Mouse (Mus musculus) liver (tissue): Measurements from ENCODE around the gene Acat3.
A peak's percentile ranks its signal among the peaks of the same experiment; 100 is the strongest.
"Not testable (repeated sequence)": the region's sequence is repeated elsewhere in the genome, so short reads cannot be mapped to it uniquely, and the experiment has no call there.

ENCODE experiments used
- DNase-seq: peaks from one replicate; pipeline ENCODE4 v3.0.0-alpha.2; 2020; ENCODE audit warnings: mixed read lengths

Gene Acat3

DNA sequence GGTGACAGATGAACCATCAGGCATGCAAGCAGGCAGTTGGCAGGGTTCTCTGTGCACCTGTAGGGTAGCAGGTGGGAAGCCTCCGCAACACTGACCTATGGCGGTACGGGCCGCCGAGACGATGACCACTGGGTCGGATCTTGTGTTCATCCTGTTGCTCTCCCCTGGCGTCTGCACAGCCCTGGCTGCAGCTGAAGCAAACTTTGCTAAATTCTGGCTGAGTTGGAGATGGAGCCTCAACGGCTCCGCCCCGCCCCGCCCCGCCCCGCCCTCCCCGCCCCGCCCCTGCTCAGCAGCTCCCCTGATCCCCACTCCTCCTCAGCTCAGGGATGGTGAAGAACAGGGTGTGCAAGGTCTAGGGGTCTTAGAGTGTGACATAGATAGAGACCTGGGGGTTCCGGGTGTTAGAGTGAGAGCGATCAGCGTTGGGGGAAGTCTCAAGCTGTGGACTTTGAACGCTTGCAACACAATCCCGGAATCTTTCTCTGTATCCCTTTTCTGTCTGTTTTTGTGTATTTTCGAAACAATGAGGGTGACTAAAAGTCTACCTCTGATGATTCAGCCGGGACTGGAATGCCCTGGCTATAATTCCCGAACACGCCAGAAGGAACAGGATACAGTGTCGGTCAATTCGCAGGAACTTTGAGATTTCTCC is at the start of gene Acat3:
TSS of gene Acat3 (minus strand) at position 450 of the 655 bp plus-strand sequence.
- peak; percentile 59 for DNase-seq

- DNase-seq: not testable (repeated sequence)
These were observed 47.7 kb upstream of the Acat3 start for GRCm38 (mm10) chr17:12988096-12988495.

GRCm38 (mm10) chr17:12983988-12984387 is 43.6 kb upstream of the Acat3 start:
- no peak for DNase-seq

GRCm38 (mm10) chr17:12978546-12978945 is 38.1 kb upstream of the Acat3 start:
- no peak for DNase-seq

GRCm38 (mm10) chr17:12973851-12974250 is 33.5 kb upstream of the Acat3 start:
- DNase-seq: no peak

DNA sequence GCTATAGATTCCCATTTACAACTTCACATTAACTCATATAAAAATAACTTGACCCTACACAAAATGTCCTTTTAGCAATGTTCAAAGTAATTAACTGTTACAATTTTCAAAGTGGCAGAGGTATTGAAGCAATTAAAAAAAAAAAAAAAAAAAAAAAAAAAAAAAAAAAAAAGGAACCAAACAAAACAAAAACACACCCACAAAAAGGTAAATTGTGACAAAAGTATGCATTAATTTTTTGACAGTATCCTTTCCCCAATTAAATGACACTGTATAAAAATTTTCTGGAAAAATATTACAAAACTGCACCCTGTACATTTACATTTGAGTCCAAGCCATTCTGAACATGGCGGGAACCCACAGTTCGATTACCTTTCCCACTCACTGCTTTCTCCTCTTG is 26.8 kb upstream of the Acat3 start:
- DNase-seq: no peak

DNA sequence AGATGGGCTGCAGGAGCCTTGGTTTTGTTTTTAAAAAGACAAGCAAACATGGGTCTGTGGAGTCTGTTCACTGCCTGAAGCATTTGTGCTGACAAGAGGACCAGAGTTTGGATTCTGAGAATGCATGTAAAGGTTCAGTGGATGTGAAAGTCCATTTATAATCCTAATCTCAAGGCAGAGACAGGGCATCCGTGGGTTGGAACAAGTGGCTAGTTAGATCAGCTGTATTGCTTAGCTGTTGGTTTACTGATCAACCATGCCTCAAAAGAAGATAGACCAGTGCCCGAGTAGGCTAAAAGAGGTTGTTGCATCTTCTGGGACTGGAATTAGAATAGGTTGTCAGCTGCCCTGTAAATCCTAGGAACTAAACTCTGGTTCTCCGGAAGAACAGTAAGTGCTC is 23.1 kb upstream of the Acat3 start:
- no peak for DNase-seq

- DNase-seq: peak; percentile 95
These were observed 20.0 kb upstream of the Acat3 start, which contains the start of gene Acat2 for GRCm38 (mm10) chr17:12960331-12960873. TSS of gene Acat2 (minus strand) at chr17:12960747.

- DNase-seq: not testable (repeated sequence)
These were observed 19.0 kb upstream of the Acat3 start for GRCm38 (mm10) chr17:12959377-12959776.

- no peak for DNase-seq
These were observed 16.3 kb upstream of the Acat3 start for GRCm38 (mm10) chr17:12956664-12957063.

DNA sequence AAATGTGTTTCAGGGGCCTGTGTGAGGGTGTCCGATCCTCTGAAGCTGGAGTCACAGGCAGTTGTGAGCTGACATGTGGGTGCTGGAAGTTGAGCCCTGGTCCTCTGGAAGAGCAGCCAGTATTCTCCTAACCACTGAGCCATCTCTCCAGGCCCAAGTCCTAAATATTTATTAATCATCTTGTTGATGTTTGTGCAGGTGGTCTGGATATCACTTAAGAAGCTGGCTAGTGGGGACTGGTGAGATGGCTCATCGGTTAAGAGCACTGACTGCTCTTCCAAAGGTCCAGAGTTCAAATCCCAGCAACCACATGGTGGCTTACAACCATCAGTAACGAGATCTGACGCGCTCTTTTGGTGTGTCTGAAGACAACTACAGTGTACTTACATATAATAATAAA is 9.3 kb upstream of the Acat3 start:
- no peak for DNase-seq

GRCm38 (mm10) chr17:12942459-12943162 is 2.2 kb upstream of the Acat3 start:
- no peak for DNase-seq

DNA sequence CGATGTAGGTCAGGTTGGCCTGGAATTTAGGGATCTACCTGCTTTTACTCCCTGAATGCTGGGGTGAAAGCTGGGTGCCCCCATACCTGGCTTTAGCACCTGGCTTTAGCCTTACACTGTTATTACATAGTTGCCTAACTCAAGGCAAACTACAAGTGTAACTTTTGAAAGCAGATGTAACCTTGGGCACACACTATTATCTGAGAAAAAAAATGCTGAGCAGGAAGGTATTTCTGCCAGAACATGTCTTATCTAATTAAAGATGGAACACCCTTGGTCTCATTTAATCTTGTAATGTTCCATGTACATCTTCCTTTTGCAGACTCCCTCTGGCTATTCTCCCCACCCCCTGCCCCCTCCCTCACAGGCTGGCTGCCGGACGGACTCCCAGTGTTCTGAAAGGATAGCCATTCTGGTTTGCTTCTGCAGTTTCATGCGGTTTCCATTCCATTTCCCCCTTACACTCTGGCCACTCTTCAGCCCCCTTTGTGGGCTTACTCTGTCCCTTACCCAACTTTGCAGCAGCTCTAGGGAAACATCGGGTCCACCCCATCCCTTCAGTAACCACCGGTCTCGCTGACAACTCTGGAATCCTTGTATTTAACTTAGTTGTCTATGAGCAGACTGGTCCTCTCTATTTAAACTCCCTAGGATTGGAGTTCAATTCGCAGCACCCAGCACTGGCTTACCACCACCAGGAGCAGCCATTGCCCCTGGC is 1.3 kb upstream of the Acat3 start:
- DNase-seq: no peak

GRCm38 (mm10) chr17:12939377-12940148 is 837 bp downstream of the Acat3 start:
- not testable (repeated sequence) for DNase-seq

- no peak for DNase-seq
These were observed 2.3 kb downstream of the Acat3 start for GRCm38 (mm10) chr17:12938077-12938476.

DNA sequence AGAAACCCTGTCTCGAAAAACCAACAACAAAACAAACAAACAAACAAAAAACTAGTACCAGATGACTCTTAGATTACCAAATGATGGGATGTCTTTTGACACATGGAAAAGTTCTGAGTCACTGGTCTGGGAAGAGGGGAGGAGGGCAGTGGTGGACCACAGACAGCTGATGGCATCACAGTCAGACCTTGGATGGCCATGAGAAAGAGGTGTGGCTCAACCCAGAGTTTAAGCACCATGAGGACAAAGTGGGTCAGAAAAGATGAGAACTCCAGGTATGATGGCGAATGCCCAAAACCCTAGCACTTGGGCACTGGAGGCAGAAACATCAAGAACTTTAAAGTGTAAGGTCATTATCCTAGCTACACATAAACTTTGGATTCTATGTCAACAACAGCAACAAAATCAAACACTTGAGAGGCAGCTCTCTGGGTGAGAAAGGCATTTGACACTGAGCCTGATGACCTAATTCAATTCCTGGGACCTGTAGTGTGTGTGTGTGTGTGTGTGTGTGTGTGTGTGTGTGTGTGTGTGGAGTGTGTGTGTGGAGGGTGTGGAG is 2.9 kb downstream of the Acat3 start:
- DNase-seq: no peak

- no peak for DNase-seq
These were observed 4.7 kb downstream of the Acat3 start for GRCm38 (mm10) chr17:12935719-12936118.

GRCm38 (mm10) chr17:12931576-12931975 is 8.8 kb downstream of the Acat3 start:
- not testable (repeated sequence) for DNase-seq

DNA sequence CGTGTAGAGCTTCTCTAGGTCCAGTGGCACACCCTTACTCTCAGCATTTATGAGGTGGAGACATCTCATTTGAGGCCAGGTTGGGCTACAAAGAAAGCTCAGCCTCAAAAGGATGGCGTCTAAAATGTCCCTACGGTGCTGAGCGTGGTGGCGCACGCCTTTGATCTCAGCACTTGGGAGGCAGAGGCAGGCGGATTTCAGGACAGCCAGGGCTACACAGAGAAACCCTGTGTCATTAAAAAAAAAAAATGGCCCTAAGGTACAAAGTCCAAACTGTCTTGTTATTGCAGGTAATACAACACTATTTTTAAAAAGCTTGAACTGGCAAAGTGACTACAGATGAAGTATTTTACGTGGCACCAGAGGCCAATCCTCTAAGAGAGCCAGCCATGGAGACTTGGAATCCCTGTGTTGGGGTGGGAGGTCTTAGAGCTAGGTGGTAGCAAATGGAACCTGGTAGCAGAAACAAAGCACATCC is 14.7 kb downstream of the Acat3 start:
- DNase-seq: no peak

DNA sequence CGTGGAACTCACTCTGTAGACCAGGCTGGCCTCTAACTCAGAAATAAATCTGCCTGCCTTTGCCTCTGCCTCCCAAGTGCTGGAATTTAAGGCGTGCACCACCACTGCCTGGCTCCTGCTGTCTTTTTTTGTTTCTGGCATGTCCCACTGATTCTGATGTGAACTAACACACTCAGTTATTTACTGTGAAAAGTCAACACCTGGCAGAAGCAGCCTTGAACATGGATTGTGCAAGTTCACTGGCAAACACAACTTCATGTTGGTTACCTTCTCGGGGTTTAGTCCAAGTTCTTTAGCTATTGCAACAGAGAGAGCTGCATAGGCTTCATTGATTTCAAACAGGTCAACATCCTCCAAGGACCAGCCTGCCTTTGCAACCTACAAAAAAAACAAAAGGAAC is 15.4 kb downstream of the Acat3 start:
- no peak for DNase-seq

GRCm38 (mm10) chr17:12921073-12921472 is 19.3 kb downstream of the Acat3 start:
- DNase-seq: no peak
